Mouse (Mus musculus) spleen, adult 2 months (tissue): ENCODE measurements around the gene Prkcsh.

Experiments used
- CTCF ChIP-seq: fragments of 200-500 bp; IDR thresholded peaks from 2 replicates; pipeline ENCODE4 v1.5.1; 2011; ENCODE audit warnings: mild to moderate bottlenecking, inconsistent platforms; ENCODE audit not compliant: insufficient read depth, insufficient read length, insufficient replicate concordance; ENCODE audit errors: extremely low read depth
- POLR2A ChIP-seq: fragments of 200-500 bp; IDR thresholded peaks from 2 replicates; pipeline ENCODE4 v1.6.1; 2011; ENCODE audit warnings: low read depth, low read length, inconsistent platforms

GRCm38 (mm10) chr9:21988421-21989101 lies 14.0 kb upstream of the Prkcsh start:
- TF ChIP-seq CTCF (no peak), POLR2A (no peak)
